Mouse (Mus musculus): ENCODE data around the gene Onecut1. TPM values are rescaled to one million over a fixed set of nuclear protein-coding genes. Genes with fewer than 3 reads are reported as not detected.
A peak's percentile ranks its signal among the peaks of the same experiment; 100 is the strongest.

Onecut1 gene
- total and polyA plus RNA-seq, 3 experiments: not detected

DNA sequence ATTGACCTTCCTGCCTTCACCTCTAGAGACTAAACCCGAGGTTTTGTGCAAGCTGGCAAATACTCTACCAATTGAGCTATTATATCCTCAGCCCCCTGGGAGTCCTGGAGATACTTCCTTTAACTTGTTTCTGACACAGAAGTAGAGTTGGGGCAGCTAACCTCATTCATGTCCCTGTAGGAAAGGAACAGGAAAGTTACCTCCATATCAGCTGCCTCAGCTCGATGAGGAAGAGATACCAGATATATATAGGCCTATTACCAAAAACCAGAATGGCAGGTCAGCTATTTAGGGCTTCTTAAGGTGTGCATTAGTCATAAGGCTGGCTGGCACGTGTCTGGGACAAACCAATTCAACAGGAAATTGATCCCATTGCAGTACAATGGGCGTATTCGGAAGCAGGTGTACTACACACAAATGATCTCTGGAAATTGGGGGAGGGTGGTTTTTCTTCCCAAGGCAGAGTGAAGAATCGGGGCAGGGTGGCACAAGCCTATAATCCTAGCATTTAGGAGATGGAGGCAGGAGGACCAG, 48.6 kb downstream of the Onecut1 start:
- H3K9ac ChIP-seq (ENCODE audit: low read depth, low read length): no peak overlapping the region
- H3K27me3 ChIP-seq (ENCODE audit: control insufficient read depth, insufficient read depth, low read length): no peaks in the 10 kb centered on the region
- no peaks in the 10 kb centered on the region for H3K36me3 ChIP-seq (ENCODE audit: control insufficient read depth, insufficient read depth, low read length)
- no peaks in the 10 kb centered on the region for H3K79me2 ChIP-seq (replicated peaks; ENCODE audit: control insufficient read depth, insufficient read depth, low read length)
- H3K4me1 ChIP-seq (ENCODE audit: control insufficient read depth, insufficient read depth, low read length): no peaks in the 10 kb centered on the region
- H3K4me3 ChIP-seq: no peak overlapping the region
- TF ChIP-seq POLR2A (IDR thresholded peaks at IDR 0.05; ENCODE audit: insufficient read depth, low read depth, low read length) (no peak), EP300 (IDR thresholded peaks at IDR 0.05; ENCODE audit: insufficient read depth, low read depth, low read length) (no peak), CTCF (IDR thresholded peaks at IDR 0.05) (no peak)
- intact Hi-C loops (cut with DNase I): no loop called here
- no peak for DNase-seq
- 58% methylated on average over 6 of the region's 6 CpGs for WGBS
- no peak overlapping the region for H3K27ac ChIP-seq

- no peaks in the 10 kb centered on the region for H3K27me3 ChIP-seq (ENCODE audit: control insufficient read depth, insufficient read depth, low read length)
- H3K27ac ChIP-seq: no peak overlapping the region
- no peaks in the 10 kb centered on the region for H3K36me3 ChIP-seq (ENCODE audit: control insufficient read depth, insufficient read depth, low read length)
- intact Hi-C loops (cut with DNase I): no loop called here
- H3K4me1 ChIP-seq (ENCODE audit: control insufficient read depth, insufficient read depth, low read length): no peaks in the 10 kb centered on the region
- no peak overlapping the region for H3K4me3 ChIP-seq
- H3K79me2 ChIP-seq (replicated peaks; ENCODE audit: control insufficient read depth, insufficient read depth, low read length): no peaks in the 10 kb centered on the region
- no peak overlapping the region for H3K9ac ChIP-seq (ENCODE audit: low read depth, low read length)
- DNase-seq: peak in 1 of 2 experiments; percentile 15
- TF ChIP-seq CTCF (IDR thresholded peaks at IDR 0.05) (no peak), EP300 (IDR thresholded peaks at IDR 0.05; ENCODE audit: insufficient read depth, low read depth, low read length) (no peak), POLR2A (IDR thresholded peaks at IDR 0.05; ENCODE audit: insufficient read depth, low read depth, low read length) (no peak)
- WGBS: 51% methylated on average over 4 of the region's 4 CpGs
Observed at GRCm38 (mm10) chr9:74911430-74911829, 49.7 kb downstream of the Onecut1 start.

DNA sequence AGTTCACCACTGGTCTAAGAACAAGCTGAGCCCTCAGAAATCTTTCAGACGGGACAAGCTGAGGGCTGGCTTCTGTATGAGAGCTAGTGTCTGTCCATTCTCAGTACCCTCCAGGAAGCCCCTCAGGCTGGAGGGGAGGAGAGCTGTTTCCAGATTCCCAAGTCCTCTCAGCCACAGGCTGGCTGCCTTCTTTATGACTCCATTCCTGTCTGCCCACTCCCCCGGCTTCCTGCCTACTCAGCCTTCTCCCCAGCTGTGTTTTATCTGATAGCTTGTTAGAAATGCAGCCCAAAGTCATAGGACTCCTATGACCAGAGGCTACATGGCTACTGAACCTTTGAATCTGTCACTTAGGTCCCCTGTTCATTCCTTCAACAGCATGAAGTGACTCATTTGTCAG, 50.2 kb downstream of the Onecut1 start:
- H3K27me3 ChIP-seq (ENCODE audit: control insufficient read depth, insufficient read depth, low read length): no peaks in the 10 kb centered on the region
- no peak overlapping the region for H3K4me3 ChIP-seq
- H3K9ac ChIP-seq (ENCODE audit: low read depth, low read length): no peak overlapping the region
- no peak overlapping the region for H3K27ac ChIP-seq
- H3K36me3 ChIP-seq (ENCODE audit: control insufficient read depth, insufficient read depth, low read length): no peaks in the 10 kb centered on the region
- DNase-seq: no peak
- H3K4me1 ChIP-seq (ENCODE audit: control insufficient read depth, insufficient read depth, low read length): no peaks in the 10 kb centered on the region
- TF ChIP-seq POLR2A (IDR thresholded peaks at IDR 0.05; ENCODE audit: insufficient read depth, low read depth, low read length) (no peak), EP300 (IDR thresholded peaks at IDR 0.05; ENCODE audit: insufficient read depth, low read depth, low read length) (no peak), CTCF (IDR thresholded peaks at IDR 0.05) (no peak)
- intact Hi-C loops (cut with DNase I): no loop called here
- H3K79me2 ChIP-seq (replicated peaks; ENCODE audit: control insufficient read depth, insufficient read depth, low read length): no peaks in the 10 kb centered on the region
- WGBS: 44% methylated on average over 2 of the region's 2 CpGs

- Histone ChIP-seq H3K36me3 (ENCODE audit: control insufficient read depth, insufficient read depth, low read length) (no peaks in the 10 kb centered on the region), H3K9ac (ENCODE audit: low read depth, low read length) (no peak overlapping the region), H3K27ac (no peak overlapping the region), H3K4me3 (no peak overlapping the region), H3K79me2 (replicated peaks; ENCODE audit: control insufficient read depth, insufficient read depth, low read length) (no peaks in the 10 kb centered on the region), H3K27me3 (ENCODE audit: control insufficient read depth, insufficient read depth, low read length) (no peaks in the 10 kb centered on the region), H3K4me1 (ENCODE audit: control insufficient read depth, insufficient read depth, low read length) (no peaks in the 10 kb centered on the region)
- WGBS: 61% methylated on average over 19 of the region's 19 CpGs
- no peak for TF ChIP-seq EP300 (IDR thresholded peaks at IDR 0.05; ENCODE audit: insufficient read depth, low read depth, low read length)
- TF ChIP-seq CTCF (IDR thresholded peaks at IDR 0.05): no peak
- no peak for TF ChIP-seq POLR2A (IDR thresholded peaks at IDR 0.05; ENCODE audit: insufficient read depth, low read depth, low read length)
- intact Hi-C loops (cut with DNase I): no loop called here
- DNase-seq: no peak
Observed at GRCm38 (mm10) chr9:74912619-74913376, 51.1 kb downstream of the Onecut1 start.

GRCm38 (mm10) chr9:74915611-74916010, 53.9 kb downstream of the Onecut1 start:
- Histone ChIP-seq H3K4me1 (ENCODE audit: control insufficient read depth, insufficient read depth, low read length) (no peaks in the 10 kb centered on the region), H3K9ac (ENCODE audit: low read depth, low read length) (no peak overlapping the region), H3K79me2 (replicated peaks; ENCODE audit: control insufficient read depth, insufficient read depth, low read length) (no peaks in the 10 kb centered on the region), H3K27ac (no peak overlapping the region), H3K27me3 (ENCODE audit: control insufficient read depth, insufficient read depth, low read length) (no peaks in the 10 kb centered on the region), H3K36me3 (ENCODE audit: control insufficient read depth, insufficient read depth, low read length) (no peaks in the 10 kb centered on the region), H3K4me3 (no peak overlapping the region)
- no peak for DNase-seq
- intact Hi-C loops (cut with DNase I): no loop called here
- TF ChIP-seq CTCF (IDR thresholded peaks at IDR 0.05): no peak
- TF ChIP-seq EP300 (IDR thresholded peaks at IDR 0.05; ENCODE audit: insufficient read depth, low read depth, low read length): no peak
- TF ChIP-seq POLR2A (IDR thresholded peaks at IDR 0.05; ENCODE audit: insufficient read depth, low read depth, low read length): no peak
- 85% methylated on average over 3 of the region's 3 CpGs for WGBS

DNA sequence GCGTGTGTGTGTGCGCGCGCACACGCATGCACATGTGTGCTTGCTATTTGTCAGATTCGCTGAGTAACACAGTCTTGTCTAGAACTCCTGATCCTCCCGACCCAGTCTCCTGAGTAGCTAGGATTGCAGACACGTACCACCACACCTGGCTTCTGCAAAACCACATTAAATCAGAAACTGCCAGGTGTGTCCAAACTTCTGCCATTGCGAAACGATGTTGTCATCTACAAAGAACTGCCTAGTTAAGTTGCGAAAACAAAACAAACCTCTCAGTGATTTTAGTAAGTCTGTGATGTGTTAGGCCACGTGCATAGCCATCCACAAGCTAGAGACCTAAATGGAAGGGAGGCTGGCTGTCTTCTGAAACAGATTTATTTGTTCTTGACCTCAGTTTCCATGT, 58.7 kb downstream of the Onecut1 start:
- Histone ChIP-seq H3K27me3 (ENCODE audit: control insufficient read depth, insufficient read depth, low read length) (no peaks in the 10 kb centered on the region), H3K4me3 (no peak overlapping the region), H3K4me1 (ENCODE audit: control insufficient read depth, insufficient read depth, low read length) (no peaks in the 10 kb centered on the region), H3K9ac (ENCODE audit: low read depth, low read length) (no peak overlapping the region), H3K27ac (no peak overlapping the region), H3K79me2 (replicated peaks; ENCODE audit: control insufficient read depth, insufficient read depth, low read length) (no peaks in the 10 kb centered on the region), H3K36me3 (ENCODE audit: control insufficient read depth, insufficient read depth, low read length) (no peaks in the 10 kb centered on the region)
- DNase-seq: no peak
- no peak for TF ChIP-seq EP300 (IDR thresholded peaks at IDR 0.05; ENCODE audit: insufficient read depth, low read depth, low read length)
- no peak for TF ChIP-seq CTCF (IDR thresholded peaks at IDR 0.05)
- no peak for TF ChIP-seq POLR2A (IDR thresholded peaks at IDR 0.05; ENCODE audit: insufficient read depth, low read depth, low read length)
- WGBS: 92% methylated on average over 12 of the region's 12 CpGs
- intact Hi-C loops (cut with DNase I): no loop called here

All from heart, adult 2 months (tissue).